Mouse (Mus musculus) midbrain, embryonic 11.5 days (tissue): ENCODE measurements around the gene Rfng. TPM values are rescaled to one million over a fixed set of nuclear protein-coding genes. Genes with fewer than 3 reads are reported as not detected.
"Not testable (repeated sequence)": the region's sequence is repeated elsewhere in the genome, so short reads cannot be mapped to it uniquely, and the experiment has no call there.

ENCODE experiments used
- ATAC-seq: fragments of 200-750 bp; cut with Nextera tagmentation; 2 replicates; pipeline ENCODE4 v1.8.0; 2017; ENCODE audit warnings: moderate TSS enrichment, moderate library complexity; ENCODE audit not compliant: low FRiP score
- DNase-seq: peaks from one replicate; pipeline ENCODE4 v3.0.0; 2015; ENCODE audit warnings: low spot score; ENCODE audit errors: missing footprints
- H3K27ac ChIP-seq: fragments of 300-500 bp; sonication (generic); 2 replicates; pipeline ENCODE4 v1.5.1; 2014; ENCODE audit warnings: low read depth, low read length
- H3K27me3 ChIP-seq: fragments of 300-500 bp; sonication (generic); 2 replicates; pipeline ENCODE4 v1.6.1; 2014; ENCODE audit warnings: mild to moderate bottlenecking, low read length, moderate library complexity, mixed read lengths; ENCODE audit not compliant: control insufficient read depth, insufficient read depth
- H3K36me3 ChIP-seq: fragments of 300-500 bp; sonication (generic); 2 replicates; pipeline ENCODE4 v1.6.1; 2014; ENCODE audit warnings: mild to moderate bottlenecking, low read length, moderate library complexity, mixed read lengths; ENCODE audit not compliant: control insufficient read depth, insufficient read depth
- H3K4me1 ChIP-seq: fragments of 300-500 bp; sonication (generic); 2 replicates; pipeline ENCODE4 v1.6.1; 2014; ENCODE audit warnings: low read length; ENCODE audit not compliant: control insufficient read depth, insufficient read depth
- H3K4me2 ChIP-seq: fragments of 300-500 bp; sonication (generic); 2 replicates; pipeline ENCODE4 v1.6.1; 2014; ENCODE audit warnings: mild to moderate bottlenecking, moderate library complexity
- H3K4me3 ChIP-seq: fragments of 300-500 bp; sonication (generic); 2 replicates; pipeline ENCODE4 v1.5.1; 2014; ENCODE audit warnings: low read depth, low read length
- H3K9ac ChIP-seq: fragments of 300-500 bp; sonication (generic); 2 replicates; pipeline ENCODE4 v1.6.1; 2014; ENCODE audit warnings: low read length
- H3K9me3 ChIP-seq: fragments of 300-500 bp; sonication (generic); 2 replicates; pipeline ENCODE4 v1.6.1; 2016; ENCODE audit warnings: low read length; ENCODE audit not compliant: control insufficient read depth
- WGBS: fragments of 180-500 bp; shearing (Covaris S2); extraction: QIAGEN DNeasy Blood & Tissue Kit; methylation state at CpG from one replicate; pipeline ENCODE4 v1.1.7; 2014; 5-methylcytosine and 5-hydroxymethylcytosine counted together
- polyA plus RNA-seq: library from polyadenylated mRNA; unstranded; fragments of >200 nt; fragmentation: Nextera tagmentation; extraction: Ambion mirVana; gene quantifications from 2 replicates; pipeline ENCODE4 v1.2.1, GENCODE M21; 2014

Gene Rfng
- polyA plus RNA-seq, 1 experiment from 2014 or later: 30.6 TPM

DNA sequence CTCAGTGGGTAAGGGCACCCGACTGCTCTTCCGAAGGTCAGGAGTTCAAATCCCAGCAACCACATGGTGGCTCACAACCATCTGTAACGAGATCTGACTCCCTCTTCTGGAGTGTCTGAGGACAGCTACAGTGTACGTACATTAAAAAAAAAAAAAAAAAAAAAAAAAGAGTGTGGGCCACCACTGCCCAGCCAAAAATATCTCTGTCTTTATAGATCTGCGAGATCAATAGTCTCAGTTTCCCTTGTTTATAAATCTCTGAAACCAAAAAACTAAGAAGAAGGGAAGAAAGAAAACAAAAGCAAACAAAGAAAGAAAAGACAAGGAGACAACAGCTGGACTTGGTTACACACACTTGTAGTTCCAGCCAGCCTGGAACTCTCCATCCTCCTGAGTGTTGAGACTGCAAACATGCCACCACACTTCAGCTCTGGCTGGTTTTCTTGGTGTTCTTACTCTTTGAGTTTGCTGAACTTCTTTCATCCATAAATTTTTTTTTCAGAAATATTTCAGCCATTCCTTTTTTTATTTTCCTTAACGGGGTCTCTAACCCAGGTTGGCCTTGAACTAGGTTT is 15.4 kb upstream of the Rfng start:
- Histone ChIP-seq H3K4me2 (no peak overlapping the region), H3K36me3 (no peaks in the 10 kb centered on the region), H3K9me3 (no peaks in the 10 kb centered on the region), H3K27me3 (no peaks in the 10 kb centered on the region), H3K4me1 (peaks cover 10% of the 10 kb centered on the region), H3K4me3 (no peak overlapping the region), H3K9ac (no peak overlapping the region; the same call in 1 of the 2 replicates), H3K27ac (no peak overlapping the region)
- ATAC-seq (no peak), DNase-seq (no peak)
- 82% methylated on average over 6 of the region's 6 CpGs for WGBS

DNA sequence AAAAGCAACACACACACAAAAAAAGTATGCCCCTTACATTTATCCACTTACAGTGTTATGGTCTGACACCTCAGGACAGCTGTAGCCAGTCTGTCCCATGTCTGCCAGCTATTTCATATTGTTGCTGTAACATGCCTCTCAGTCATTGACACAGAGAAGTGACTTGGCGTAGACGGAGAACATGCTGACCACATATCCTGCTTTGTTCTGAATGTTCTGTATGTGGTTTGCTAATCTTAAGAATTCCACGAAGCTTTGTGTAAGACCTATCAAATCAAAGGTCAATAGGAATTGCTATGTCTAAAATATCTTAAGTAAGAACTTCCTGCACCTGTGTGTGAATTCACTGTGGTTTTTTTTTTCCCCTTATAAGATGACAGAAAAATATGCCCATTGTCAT is 14.2 kb upstream of the Rfng start:
- WGBS: 92% methylated on average over 3 of the region's 3 CpGs
- Histone ChIP-seq H3K4me2 (no peak overlapping the region), H3K27me3 (no peaks in the 10 kb centered on the region), H3K9me3 (no peaks in the 10 kb centered on the region), H3K36me3 (peaks cover 5% of the 10 kb centered on the region; the same call in 1 of the 2 replicates), H3K27ac (no peak overlapping the region), H3K9ac (no peak overlapping the region), H3K4me3 (no peak overlapping the region), H3K4me1 (peaks cover 10% of the 10 kb centered on the region)
- DNase-seq (no peak), ATAC-seq (no peak)

DNA sequence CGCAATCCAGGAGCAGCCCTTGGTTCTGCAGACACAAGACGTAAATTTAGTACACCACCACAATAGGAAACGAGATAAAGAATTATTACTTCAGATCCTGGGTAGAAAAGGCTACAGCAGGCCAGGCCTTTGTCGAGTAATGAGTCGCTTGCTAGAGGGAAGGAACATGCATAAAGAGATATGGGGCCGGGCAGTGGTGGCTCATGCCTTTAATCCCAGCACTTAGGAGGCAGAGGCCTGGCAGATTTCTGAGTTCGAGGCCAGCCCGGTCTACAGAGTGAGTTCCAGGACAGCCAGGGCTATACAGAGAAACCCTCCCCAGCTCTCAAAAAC is 12.6 kb upstream of the Rfng start:
- H3K4me1 ChIP-seq: peaks cover 10% of the 10 kb centered on the region
- WGBS: 33% methylated on average over 8 of the region's 8 CpGs
- peaks cover 13% of the 10 kb centered on the region; the same call in 1 of the 2 replicates for H3K36me3 ChIP-seq
- H3K4me3 ChIP-seq: peak overlapping the region; percentile 98
- ATAC-seq: peak; percentile 41
- H3K27me3 ChIP-seq: no peaks in the 10 kb centered on the region
- no peak for DNase-seq
- H3K27ac ChIP-seq: peak overlapping the region; percentile 51
- H3K4me2 ChIP-seq: peak overlapping the region; percentile 97
- peak overlapping the region; percentile 94 for H3K9ac ChIP-seq
- H3K9me3 ChIP-seq: no peaks in the 10 kb centered on the region

DNA sequence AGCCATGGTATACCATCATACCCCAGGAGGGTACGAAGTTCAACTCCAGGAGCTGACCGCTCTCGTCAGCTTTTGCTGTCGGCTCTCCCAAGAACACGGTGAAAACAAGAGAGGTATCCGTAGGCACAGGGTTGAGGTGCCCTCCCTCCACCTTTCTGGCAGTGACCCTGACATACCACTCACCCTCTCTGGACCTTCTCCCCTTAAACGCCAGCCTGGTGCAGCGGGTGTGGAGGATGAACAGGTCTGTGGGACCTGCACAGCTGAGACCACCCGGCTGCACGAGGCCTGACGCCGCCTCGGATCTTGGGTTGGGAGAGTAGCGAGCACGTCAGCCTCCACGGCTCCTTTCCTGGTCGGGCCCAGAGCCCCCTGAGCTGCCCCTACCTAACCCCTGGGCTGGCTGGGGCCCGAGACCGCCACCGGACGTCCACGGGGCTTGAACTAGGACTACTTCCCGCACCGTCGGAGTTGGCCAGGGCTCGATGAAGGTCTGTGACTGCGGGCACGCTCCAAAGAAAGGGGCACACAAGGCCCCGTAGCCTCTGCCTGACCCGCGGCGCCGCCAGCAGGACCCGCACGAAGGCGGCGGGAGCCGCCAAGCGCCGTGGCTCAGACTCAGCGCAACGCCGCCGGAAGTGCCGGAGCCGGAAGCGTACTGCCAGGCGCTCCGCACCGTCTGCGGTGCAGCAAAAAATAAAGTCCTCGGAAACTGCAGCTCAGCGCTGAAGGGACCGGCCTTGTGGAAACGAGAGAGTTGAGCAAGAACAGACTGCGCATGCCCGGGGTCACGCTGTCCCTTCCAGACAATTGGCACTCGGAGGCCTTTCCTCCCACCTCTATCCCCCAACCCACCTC is 12.0 kb upstream of the Rfng start, which contains the start of gene Dus1l:
Gene Dus1l, minus strand, starts transcription at position 648 of the 858 bp plus-strand sequence.
- peaks cover 10% of the 10 kb centered on the region for H3K4me1 ChIP-seq
- 3% methylated on average over 59 of the region's 59 CpGs for WGBS
- ATAC-seq (peak; percentile 90), DNase-seq (peak; percentile 100)
- peak within 1 kb of the TSS; percentile 94 for H3K9ac ChIP-seq
- no peaks in the 10 kb centered on the region for H3K27me3 ChIP-seq
- peaks cover 13% of the 10 kb centered on the region; the same call in 1 of the 2 replicates for H3K36me3 ChIP-seq
- no peaks in the 10 kb centered on the region for H3K9me3 ChIP-seq
- peak within 1 kb of the TSS; percentile 98 for H3K4me3 ChIP-seq
- peak within 1 kb of the TSS; percentile 51 for H3K27ac ChIP-seq
- peak within 1 kb of the TSS; percentile 97 for H3K4me2 ChIP-seq

DNA sequence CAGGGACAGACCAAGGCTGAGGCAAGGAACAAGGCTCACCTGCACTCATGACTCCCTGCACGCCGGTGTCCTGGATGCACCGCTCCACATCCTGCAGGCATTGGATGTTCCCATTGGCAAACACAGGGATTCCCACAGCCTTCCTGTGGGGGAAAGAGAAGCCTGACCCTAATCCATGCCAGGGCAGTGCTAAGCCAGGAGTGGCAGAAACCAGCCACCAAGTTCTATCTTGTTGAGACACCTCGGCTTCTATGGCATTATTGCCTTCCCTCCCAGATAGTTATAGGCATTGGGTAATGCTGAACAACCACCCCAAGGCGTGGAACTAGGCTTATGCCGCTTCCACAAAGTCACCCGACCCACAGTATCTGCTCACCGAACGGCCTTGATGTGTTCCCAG is 8.6 kb upstream of the Rfng start:
- Histone ChIP-seq H3K9me3 (no peaks in the 10 kb centered on the region), H3K4me3 (no peak overlapping the region), H3K27me3 (no peaks in the 10 kb centered on the region), H3K4me1 (peaks cover 10% of the 10 kb centered on the region), H3K27ac (no peak overlapping the region), H3K9ac (no peak overlapping the region), H3K4me2 (no peak overlapping the region), H3K36me3 (peaks cover 32% of the 10 kb centered on the region)
- ATAC-seq: no peak
- WGBS: 95% methylated on average over 9 of the region's 9 CpGs
- no peak for DNase-seq

DNA sequence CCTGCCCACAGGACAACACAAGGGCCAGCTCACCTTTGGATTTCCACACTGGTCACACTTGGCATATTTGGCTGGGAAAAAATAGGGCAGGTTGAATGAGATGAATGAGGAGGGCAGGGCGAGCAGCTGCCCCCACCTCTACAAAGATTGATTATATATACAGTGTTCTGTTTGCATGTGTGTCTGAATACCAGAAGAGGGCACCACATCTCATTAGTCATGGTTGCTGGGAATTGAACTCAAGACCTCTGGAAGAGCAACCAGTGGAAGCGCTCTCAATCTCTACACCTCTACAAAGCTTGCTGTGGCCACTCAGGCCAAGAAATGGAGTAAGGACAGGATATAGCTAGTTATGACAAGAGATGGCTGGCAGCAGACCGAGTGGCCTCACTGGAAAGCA is 5.8 kb upstream of the Rfng start:
- 89% methylated on average over 3 of the region's 3 CpGs for WGBS
- H3K36me3 ChIP-seq: peaks cover 32% of the 10 kb centered on the region
- DNase-seq (no peak), ATAC-seq (no peak)
- H3K4me1 ChIP-seq: peaks cover 6% of the 10 kb centered on the region
- H3K4me3 ChIP-seq: no peak overlapping the region
- no peaks in the 10 kb centered on the region for H3K27me3 ChIP-seq
- no peak overlapping the region for H3K9ac ChIP-seq
- H3K27ac ChIP-seq: no peak overlapping the region
- H3K9me3 ChIP-seq: no peaks in the 10 kb centered on the region
- no peak overlapping the region for H3K4me2 ChIP-seq

DNA sequence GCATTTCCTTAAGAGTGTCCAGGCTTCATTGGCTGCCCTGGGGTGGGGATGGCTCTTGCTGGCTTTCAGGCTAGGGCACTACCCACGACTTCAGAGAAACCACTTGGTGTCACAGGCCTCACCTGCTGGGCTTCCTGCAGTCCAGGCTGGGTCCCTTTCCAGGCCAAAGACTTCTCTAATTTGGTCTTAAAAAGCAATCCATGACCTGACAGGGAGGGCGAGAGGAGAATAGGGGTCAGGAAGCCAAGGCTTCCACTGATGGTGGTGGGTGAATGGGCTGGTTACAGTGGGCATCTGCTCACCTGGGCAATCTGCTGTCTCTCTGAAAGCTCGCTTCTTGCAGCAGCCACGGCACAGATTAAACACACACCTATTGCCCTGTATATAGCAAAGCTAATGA is 5.3 kb upstream of the Rfng start:
- H3K4me3 ChIP-seq: no peak overlapping the region
- peaks cover 7% of the 10 kb centered on the region for H3K4me1 ChIP-seq
- no peak for DNase-seq
- H3K4me2 ChIP-seq: no peak overlapping the region
- peaks cover 32% of the 10 kb centered on the region for H3K36me3 ChIP-seq
- no peak overlapping the region for H3K27ac ChIP-seq
- no peaks in the 10 kb centered on the region for H3K27me3 ChIP-seq
- H3K9me3 ChIP-seq: no peaks in the 10 kb centered on the region
- no peak overlapping the region for H3K9ac ChIP-seq
- no peak for ATAC-seq
- 83% methylated on average over 4 of the region's 4 CpGs for WGBS

DNA sequence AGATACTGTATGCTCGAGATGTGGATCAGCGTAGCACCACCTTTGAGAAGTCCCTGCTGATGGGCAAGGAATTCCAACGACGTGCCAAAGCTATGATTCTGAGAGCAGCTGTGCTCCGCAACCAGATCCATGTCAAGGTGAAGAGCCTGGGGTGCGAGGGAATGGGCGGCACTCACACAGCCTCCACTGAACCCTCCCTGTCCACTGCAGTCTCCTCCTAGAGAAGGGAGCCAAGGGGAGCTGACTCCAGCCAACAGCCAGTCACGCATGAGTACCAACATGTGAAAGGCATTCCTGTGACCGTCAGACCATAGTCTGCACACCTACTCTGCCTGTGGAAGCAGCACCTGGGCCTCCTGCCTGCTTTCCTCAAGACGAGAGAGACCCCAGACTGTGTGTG is 4.5 kb upstream of the Rfng start:
- H3K4me1 ChIP-seq, H3K27me3 ChIP-seq, DNase-seq, H3K9me3 ChIP-seq, H3K4me2 ChIP-seq, H3K9ac ChIP-seq, ATAC-seq, H3K27ac ChIP-seq, H3K4me3 ChIP-seq: not testable (repeated sequence)
- WGBS: 89% methylated on average over 9 of the region's 10 CpGs
- H3K36me3 ChIP-seq: peaks cover 27% of the 10 kb centered on the region

DNA sequence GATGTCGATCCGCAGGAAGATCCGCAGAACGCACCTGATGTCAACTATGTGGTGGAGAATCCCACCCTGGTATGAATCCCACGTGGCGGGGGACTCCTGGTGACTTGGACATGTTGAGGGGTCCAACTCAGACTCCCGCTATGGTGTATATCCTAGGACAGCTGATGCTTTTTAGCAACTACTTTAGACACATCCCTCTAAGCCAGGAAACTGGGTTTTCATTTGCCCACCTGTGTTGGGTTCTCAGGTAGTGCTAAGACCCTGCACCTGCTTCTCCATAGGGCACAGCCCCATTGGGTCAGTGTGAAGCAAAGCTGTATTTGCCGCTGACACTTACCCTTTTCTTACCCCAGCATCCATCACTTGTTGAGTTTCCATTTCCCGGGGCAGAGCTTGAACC is 1.1 kb upstream of the Rfng start:
- Histone ChIP-seq H3K4me3 (peak overlapping the region; percentile 99), H3K4me2 (peak overlapping the region; percentile 97), H3K4me1 (peaks cover 15% of the 10 kb centered on the region), H3K27me3 (no peaks in the 10 kb centered on the region), H3K9ac (peak overlapping the region; percentile 91), H3K27ac (no peak overlapping the region), H3K9me3 (no peaks in the 10 kb centered on the region), H3K36me3 (peaks cover 12% of the 10 kb centered on the region)
- WGBS: 42% methylated on average over 9 of the region's 9 CpGs
- DNase-seq (no peak), ATAC-seq (no peak)
